Mouse (Mus musculus): ENCODE data around the gene Commd9. TPM values are rescaled to one million over a fixed set of nuclear protein-coding genes. Genes with fewer than 3 reads are reported as not detected.

The Commd9 gene
- 1.9 TPM in 1 of 2 replicates, not detected in the other for total RNA-seq (2015; ENCODE audit: low replicate concordance)
- total RNA-seq (2017; ENCODE audit: low replicate concordance), result 2.3 and 3.6 TPM in 2 replicates

GRCm38 (mm10) chr2:101885768-101886438 lies at the start of gene Commd9:
TSS of gene Commd9 (plus strand) at chr2:101886247.
- ATAC-seq (replicated peaks; ENCODE audit: low FRiP score, poor library complexity, severe bottlenecking), result peak; percentile 99

GRCm38 (mm10) chr2:101842756-101843155 lies 43.3 kb upstream of the Commd9 start:
- ATAC-seq (replicated peaks; ENCODE audit: low FRiP score, poor library complexity, severe bottlenecking), result no peak

GRCm38 (mm10) chr2:101854792-101855191 lies 31.3 kb upstream of the Commd9 start:
- no peak for ATAC-seq (replicated peaks; ENCODE audit: low FRiP score, poor library complexity, severe bottlenecking)

- ATAC-seq (replicated peaks; ENCODE audit: low FRiP score, poor library complexity, severe bottlenecking), result no peak
Observed at GRCm38 (mm10) chr2:101856174-101856573, 29.9 kb upstream of the Commd9 start.

- ATAC-seq (replicated peaks; ENCODE audit: low FRiP score, poor library complexity, severe bottlenecking), result no peak
Observed at GRCm38 (mm10) chr2:101860920-101861485, 25.0 kb upstream of the Commd9 start.

- ATAC-seq (replicated peaks; ENCODE audit: low FRiP score, poor library complexity, severe bottlenecking), result no peak
Observed at GRCm38 (mm10) chr2:101862219-101863123, 23.6 kb upstream of the Commd9 start.

GRCm38 (mm10) chr2:101868683-101869082 lies 17.4 kb upstream of the Commd9 start:
- ATAC-seq (replicated peaks; ENCODE audit: low FRiP score, poor library complexity, severe bottlenecking), result no peak

GRCm38 (mm10) chr2:101871179-101871578 lies 14.9 kb upstream of the Commd9 start:
- no peak for ATAC-seq (replicated peaks; ENCODE audit: low FRiP score, poor library complexity, severe bottlenecking)

GRCm38 (mm10) chr2:101881471-101882162 lies 4.4 kb upstream of the Commd9 start:
- ATAC-seq (replicated peaks; ENCODE audit: low FRiP score, poor library complexity, severe bottlenecking), result no peak

- no peak for ATAC-seq (replicated peaks; ENCODE audit: low FRiP score, poor library complexity, severe bottlenecking)
Observed at GRCm38 (mm10) chr2:101882998-101883397, 3.0 kb upstream of the Commd9 start, which contains the start of gene Prr5l. TSS of gene Prr5l (minus strand) at chr2:101883027.

GRCm38 (mm10) chr2:101884286-101884685 lies 1.8 kb upstream of the Commd9 start:
- ATAC-seq (replicated peaks; ENCODE audit: low FRiP score, poor library complexity, severe bottlenecking), result no peak

GRCm38 (mm10) chr2:101888886-101889285 lies 2.8 kb downstream of the Commd9 start:
- ATAC-seq (replicated peaks; ENCODE audit: low FRiP score, poor library complexity, severe bottlenecking), result no peak

- no peak for ATAC-seq (replicated peaks; ENCODE audit: low FRiP score, poor library complexity, severe bottlenecking)
Observed at GRCm38 (mm10) chr2:101891143-101891542, 5.1 kb downstream of the Commd9 start.

- ATAC-seq (replicated peaks; ENCODE audit: low FRiP score, poor library complexity, severe bottlenecking), result no peak
Observed at GRCm38 (mm10) chr2:101894126-101894525, 8.1 kb downstream of the Commd9 start.

GRCm38 (mm10) chr2:101896425-101897204 lies 10.6 kb downstream of the Commd9 start:
- ATAC-seq (replicated peaks; ENCODE audit: low FRiP score, poor library complexity, severe bottlenecking), result no peak

GRCm38 (mm10) chr2:101902196-101902595 lies 16.1 kb downstream of the Commd9 start:
- ATAC-seq (replicated peaks; ENCODE audit: low FRiP score, poor library complexity, severe bottlenecking), result no peak

- ATAC-seq (replicated peaks; ENCODE audit: low FRiP score, poor library complexity, severe bottlenecking), result peak; percentile 59
Observed at GRCm38 (mm10) chr2:101905534-101906378, 19.7 kb downstream of the Commd9 start.

- no peak for ATAC-seq (replicated peaks; ENCODE audit: low FRiP score, poor library complexity, severe bottlenecking)
Observed at GRCm38 (mm10) chr2:101906379-101906690, 20.3 kb downstream of the Commd9 start.
